Mouse (Mus musculus) forebrain, embryonic 10.5 days (tissue): Measurements from ENCODE around the gene Plppr2. TPM values are rescaled to one million over a fixed set of nuclear protein-coding genes. Genes with fewer than 3 reads are reported as not detected.

Experiments used
- DNase-seq: peaks from one replicate; pipeline ENCODE4 v3.0.0-alpha.2; 2017; ENCODE audit warnings: low spot score; ENCODE audit errors: extremely low spot score
- H3K27ac ChIP-seq: fragments of 300-500 bp; sonication (generic); 2 replicates; pipeline ENCODE4 v1.5.1; 2016; ENCODE audit warnings: mild to moderate bottlenecking
- H3K27me3 ChIP-seq: fragments of 300-500 bp; sonication (generic); 2 replicates; pipeline ENCODE4 v1.6.1; 2016; ENCODE audit warnings: mild to moderate bottlenecking; ENCODE audit not compliant: poor library complexity, severe bottlenecking
- H3K36me3 ChIP-seq: fragments of 300-500 bp; sonication (generic); replicated peaks from 2 replicates; pipeline ENCODE4 v1.6.1; 2016; ENCODE audit warnings: mild to moderate bottlenecking, moderate library complexity
- H3K4me1 ChIP-seq: fragments of 300-500 bp; sonication (generic); 2 replicates; pipeline ENCODE4 v1.6.1; 2016
- H3K4me3 ChIP-seq: fragments of 300-500 bp; sonication (generic); 2 replicates; pipeline ENCODE4 v1.5.1; 2016; ENCODE audit warnings: mild to moderate bottlenecking, moderate library complexity
- H3K9me3 ChIP-seq: fragments of 300-500 bp; sonication (generic); 2 replicates; pipeline ENCODE4 v1.6.1; 2016; ENCODE audit warnings: mild to moderate bottlenecking, moderate library complexity
- WGBS: fragments of 180-500 bp; shearing (Covaris S2); methylation state at CpG from one replicate; pipeline ENCODE4 v1.1.7; 2016; 5-methylcytosine and 5-hydroxymethylcytosine counted together
- polyA plus RNA-seq: library from polyadenylated mRNA; unstranded; fragments of >200 nt; fragmentation: Nextera tagmentation; extraction: Ambion mirVana; gene quantifications from 2 replicates; pipeline ENCODE4 v1.2.1, GENCODE M21; 2016

Gene Plppr2
- polyA plus RNA-seq: 9.0 and 11.5 TPM in 2 replicates

DNA sequence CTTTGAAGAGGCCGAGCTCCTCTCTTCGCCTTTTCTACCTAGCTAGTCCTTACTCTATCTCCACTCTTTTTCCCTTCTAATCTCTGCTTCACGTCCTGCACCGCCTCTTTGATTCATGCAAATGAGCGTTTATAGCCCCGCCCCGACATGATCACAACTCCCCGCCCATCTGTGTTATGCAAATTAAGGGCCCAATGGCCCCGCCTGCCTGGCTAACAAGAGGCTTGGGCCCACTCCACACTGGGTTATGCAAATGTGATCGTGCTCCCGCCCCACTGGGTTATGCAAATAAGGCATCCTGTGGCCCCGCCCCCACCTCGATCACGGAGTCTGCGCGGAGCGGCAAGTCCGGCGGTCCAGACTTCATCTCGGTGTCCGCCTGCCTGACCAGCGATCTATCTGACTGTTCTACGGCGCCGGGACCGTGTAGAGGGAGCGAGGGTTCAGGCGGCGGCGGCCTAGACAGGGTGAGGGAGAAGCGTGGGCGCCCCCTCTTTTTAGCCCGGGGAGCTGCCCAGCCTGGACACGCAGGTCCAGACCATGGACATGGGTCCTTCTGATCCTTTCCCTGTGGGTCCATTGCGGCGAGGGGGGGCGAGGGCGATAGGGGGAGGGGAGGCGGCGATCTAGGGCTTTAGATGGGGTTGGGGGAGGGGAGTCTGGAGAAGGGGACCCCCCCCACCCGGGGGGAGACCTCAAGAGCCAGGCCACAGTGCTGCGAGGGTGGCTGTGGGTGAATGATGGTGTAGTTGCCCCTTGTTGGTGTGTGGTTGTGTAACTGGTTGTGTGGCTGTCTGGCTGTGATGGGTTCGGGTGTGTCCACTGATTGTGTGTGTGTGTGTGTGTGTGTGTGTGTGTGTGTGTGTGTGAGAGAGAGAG, at the start of gene Plppr2:
TSS of gene Plppr2 (plus strand) at position 342 of the 879 bp plus-strand sequence.
- Histone ChIP-seq H3K27ac (peak within 1 kb of the TSS; percentile 86), H3K27me3 (peaks cover 42% of the 10 kb centered on the region), H3K4me1 (peaks cover 22% of the 10 kb centered on the region), H3K4me3 (peak within 1 kb of the TSS; percentile 73), H3K9me3 (no peaks in the 10 kb centered on the region), H3K36me3 (peaks cover 9% of the 10 kb centered on the region)
- DNase-seq: peak; percentile 99
- 3% methylated on average over 43 of the region's 43 CpGs for WGBS

DNA sequence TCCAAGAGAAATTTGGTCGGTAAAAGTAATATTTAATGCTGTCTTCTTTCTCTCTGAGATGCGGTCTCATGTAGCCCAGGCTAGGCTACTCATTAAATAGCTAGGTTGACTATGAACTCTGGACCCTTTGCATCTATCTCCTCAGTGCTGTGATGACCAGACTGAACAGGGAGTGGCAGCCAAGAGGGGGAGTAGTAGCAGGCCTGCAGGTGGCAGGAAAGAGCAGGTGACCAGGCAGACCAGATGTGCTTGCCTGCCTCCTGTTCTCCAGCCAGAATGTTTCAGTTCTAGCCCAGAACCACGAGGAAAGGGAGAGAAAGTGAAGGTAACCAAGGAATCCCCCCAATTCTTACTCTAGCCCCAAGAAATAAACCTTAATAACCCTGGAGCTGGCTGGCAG, 47.6 kb upstream of the Plppr2 start:
- no peak for DNase-seq
- no peaks in the 10 kb centered on the region for H3K27me3 ChIP-seq
- no peaks in the 10 kb centered on the region for H3K4me1 ChIP-seq
- 72% methylated on average over 3 of the region's 3 CpGs for WGBS
- H3K9me3 ChIP-seq: peaks cover 10% of the 10 kb centered on the region
- no peak overlapping the region for H3K4me3 ChIP-seq
- H3K27ac ChIP-seq: no peak overlapping the region
- H3K36me3 ChIP-seq: no peaks in the 10 kb centered on the region

DNA sequence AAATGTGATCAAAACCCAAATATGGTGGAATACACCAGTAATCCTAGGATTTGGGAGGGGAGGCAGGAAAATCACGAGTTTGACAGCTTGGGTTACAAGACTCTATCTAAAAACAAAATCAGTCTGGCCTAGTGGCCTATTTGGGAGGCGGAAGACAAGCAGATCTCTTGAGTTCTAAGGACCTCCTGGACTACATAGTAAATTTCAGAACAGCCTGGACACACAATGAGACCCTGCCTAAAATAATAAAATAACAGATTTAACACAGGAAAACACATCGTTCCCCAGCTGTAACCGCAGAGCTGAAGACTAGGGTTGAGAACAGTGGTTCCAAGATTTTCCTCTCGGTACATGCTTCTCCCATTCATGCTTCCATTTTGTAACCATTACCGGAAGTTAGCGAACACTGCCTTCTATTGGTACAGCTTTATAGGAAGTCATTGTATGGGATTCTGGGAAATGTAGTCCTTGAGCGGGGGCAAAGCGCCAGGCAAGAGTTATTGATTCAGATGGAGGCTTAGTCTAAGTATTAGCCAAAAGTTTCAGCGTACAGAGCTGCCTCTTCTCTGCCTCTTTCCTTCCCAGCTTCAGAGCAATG, 35.5 kb upstream of the Plppr2 start:
- Histone ChIP-seq H3K4me1 (peaks cover 7% of the 10 kb centered on the region; the same call in 1 of the 2 replicates), H3K27ac (peak overlapping the region; percentile 59), H3K27me3 (peaks cover 32% of the 10 kb centered on the region), H3K36me3 (no peaks in the 10 kb centered on the region), H3K9me3 (no peaks in the 10 kb centered on the region), H3K4me3 (peak overlapping the region; percentile 42)
- WGBS: 16% methylated on average over 10 of the region's 10 CpGs
- DNase-seq: peak; percentile 50

DNA sequence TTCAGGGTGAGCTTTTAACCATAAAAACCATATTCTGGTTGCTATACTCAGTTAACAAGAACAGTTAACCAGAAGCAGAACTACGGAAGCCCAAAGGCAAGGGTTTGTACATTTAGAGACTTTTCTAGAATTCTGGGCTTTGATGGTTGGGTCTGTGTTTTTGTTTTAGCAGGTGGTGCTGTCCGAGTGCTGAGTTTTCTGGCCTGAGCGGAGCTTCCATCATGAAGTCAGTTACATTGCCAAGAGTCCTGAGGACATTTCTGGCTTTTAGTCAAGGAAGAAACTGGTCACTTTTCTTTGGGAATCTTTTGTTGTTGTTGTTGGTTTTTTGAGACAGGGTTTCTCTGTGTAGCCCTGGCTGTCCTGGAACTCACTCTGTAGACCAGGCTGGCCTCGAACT, 32.8 kb upstream of the Plppr2 start:
- WGBS: 87% methylated on average over 4 of the region's 4 CpGs
- DNase-seq: no peak
- Histone ChIP-seq H3K9me3 (no peaks in the 10 kb centered on the region), H3K36me3 (no peaks in the 10 kb centered on the region), H3K27me3 (peaks cover 21% of the 10 kb centered on the region; the same call in 1 of the 2 replicates), H3K4me3 (no peak overlapping the region), H3K27ac (no peak overlapping the region), H3K4me1 (peaks cover 7% of the 10 kb centered on the region; the same call in 1 of the 2 replicates)

DNA sequence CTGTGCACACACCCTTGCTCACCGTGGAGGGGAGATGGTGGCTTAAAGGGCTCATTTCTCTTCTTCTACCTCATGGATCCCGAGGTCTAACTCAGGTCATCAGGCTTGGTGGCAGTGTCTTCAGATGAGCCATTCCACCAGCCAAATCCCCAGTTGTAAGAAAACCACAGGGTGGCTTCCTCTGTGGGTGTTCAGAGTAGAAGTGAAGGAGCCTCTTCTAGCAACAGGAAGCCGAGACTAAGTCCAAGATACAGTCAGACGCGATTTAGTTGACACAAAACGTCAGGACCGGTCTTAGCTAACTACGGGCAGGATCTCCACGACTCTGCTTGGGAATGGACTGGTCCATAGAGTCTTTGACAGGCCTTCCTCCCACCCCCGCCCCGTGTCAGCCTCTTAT, 28.6 kb upstream of the Plppr2 start:
- Histone ChIP-seq H3K27ac (no peak overlapping the region), H3K36me3 (no peaks in the 10 kb centered on the region), H3K4me1 (no peaks in the 10 kb centered on the region), H3K4me3 (no peak overlapping the region), H3K27me3 (peaks cover 13% of the 10 kb centered on the region; the same call in 1 of the 2 replicates), H3K9me3 (no peaks in the 10 kb centered on the region)
- WGBS: 87% methylated on average over 11 of the region's 11 CpGs
- no peak for DNase-seq

DNA sequence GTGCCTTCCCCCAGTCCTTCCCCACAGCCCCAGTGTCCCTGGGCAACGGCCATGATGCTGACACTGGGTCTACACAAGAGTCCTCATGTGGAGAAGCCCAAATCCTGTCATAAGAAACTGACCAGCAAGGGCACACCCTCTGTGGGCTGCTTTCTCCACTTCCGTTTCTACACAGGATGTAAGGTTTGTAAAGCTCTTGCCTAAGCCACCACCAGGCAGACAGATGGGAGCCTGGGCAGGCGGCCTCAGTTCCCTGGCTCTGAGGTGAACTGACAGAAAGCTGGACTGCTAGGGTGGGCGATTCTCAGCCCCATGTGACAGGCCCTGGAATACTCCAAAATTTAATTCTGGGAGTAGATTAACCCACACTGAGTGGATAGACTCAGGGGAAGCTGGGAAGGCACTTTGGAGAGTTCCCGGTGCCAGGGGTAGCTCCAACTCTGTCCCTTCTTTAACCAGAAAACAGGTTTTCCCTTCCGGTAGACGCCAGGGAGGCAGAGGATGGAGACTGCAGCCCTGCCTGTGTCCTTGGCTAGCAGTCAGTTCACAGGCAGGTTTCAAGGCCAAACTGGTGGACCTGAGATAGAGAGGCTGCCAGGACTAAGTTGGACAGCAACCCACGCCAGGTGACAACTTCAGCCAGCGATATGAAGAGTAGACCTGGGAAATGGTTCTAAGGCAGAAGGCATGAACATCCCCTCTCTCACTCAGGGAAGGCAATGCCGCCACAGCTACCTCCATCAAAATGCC, 27.2 kb upstream of the Plppr2 start:
- DNase-seq: no peak
- Histone ChIP-seq H3K36me3 (no peaks in the 10 kb centered on the region), H3K27ac (no peak overlapping the region), H3K4me1 (no peaks in the 10 kb centered on the region), H3K4me3 (no peak overlapping the region), H3K27me3 (peaks cover 9% of the 10 kb centered on the region), H3K9me3 (no peaks in the 10 kb centered on the region)
- WGBS: 81% methylated on average over 10 of the region's 10 CpGs

DNA sequence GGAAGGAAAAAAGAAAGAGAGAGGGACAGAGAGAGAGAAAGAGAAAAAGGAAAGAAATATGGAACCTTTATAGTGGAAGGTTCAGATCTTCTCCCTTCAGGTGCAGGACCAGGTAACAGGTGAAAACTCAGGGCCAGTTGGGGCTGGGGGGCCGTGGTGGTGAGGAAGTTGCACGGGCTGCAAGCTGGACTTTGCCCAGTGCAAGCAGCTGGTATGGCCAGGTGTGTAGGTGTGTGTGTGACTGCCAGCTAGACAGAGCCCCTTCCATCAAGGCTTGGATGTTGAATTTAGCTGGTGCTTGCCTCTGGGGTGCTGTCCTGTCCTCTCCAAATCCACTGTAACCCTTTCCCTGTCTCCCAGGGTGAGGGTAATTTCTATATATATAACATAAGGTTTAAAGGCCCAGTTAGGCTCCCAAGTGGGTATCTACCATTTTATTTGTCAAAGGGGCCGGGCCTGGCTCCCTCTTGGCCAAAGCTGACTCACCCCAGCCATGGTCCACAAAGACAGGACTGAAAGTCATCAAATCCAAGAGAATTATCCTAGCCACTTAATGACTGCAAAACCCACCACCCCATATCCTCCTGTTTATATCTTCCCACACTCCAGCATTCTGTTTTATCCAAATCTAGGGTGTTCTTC, 19.9 kb upstream of the Plppr2 start:
- H3K36me3 ChIP-seq: peaks cover 7% of the 10 kb centered on the region; the same call in 1 of the 2 replicates
- peaks cover 15% of the 10 kb centered on the region for H3K4me1 ChIP-seq
- 83% methylated on average over 3 of the region's 3 CpGs for WGBS
- H3K27ac ChIP-seq: no peak overlapping the region
- H3K9me3 ChIP-seq: no peaks in the 10 kb centered on the region
- peaks cover 39% of the 10 kb centered on the region for H3K27me3 ChIP-seq
- peak overlapping the region; percentile 73 for H3K4me3 ChIP-seq
- no peak for DNase-seq

DNA sequence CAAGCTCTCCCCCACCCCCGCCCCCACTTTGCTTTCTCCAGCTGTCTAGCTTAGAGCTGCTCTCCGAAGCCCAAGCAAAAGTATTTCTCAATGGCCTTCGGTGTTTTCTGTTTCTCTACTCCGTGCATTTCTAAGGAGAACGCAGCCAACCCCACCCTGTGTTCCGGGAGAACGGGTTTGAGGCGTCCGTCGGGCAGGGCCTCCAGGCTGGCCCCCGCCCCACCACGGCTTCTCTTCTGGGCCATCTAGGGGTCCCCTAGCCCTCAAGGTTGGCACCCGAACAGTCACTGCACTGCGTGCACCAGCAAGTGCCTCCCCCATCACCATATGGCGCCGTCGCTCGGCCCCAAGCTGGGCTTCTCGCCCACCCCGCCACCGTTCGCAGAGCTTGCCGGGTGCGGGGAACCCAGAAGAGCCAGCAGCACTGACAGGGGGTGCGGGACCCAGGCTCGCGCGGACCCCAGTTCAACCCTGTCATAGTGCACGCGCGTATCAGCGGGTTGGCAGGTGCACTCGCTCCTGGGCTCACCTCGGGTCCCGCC, 19.3 kb upstream of the Plppr2 start:
- peak overlapping the region; percentile 79 for H3K27ac ChIP-seq
- no peaks in the 10 kb centered on the region for H3K9me3 ChIP-seq
- DNase-seq: peak; percentile 24
- peaks cover 7% of the 10 kb centered on the region; the same call in 1 of the 2 replicates for H3K36me3 ChIP-seq
- 2% methylated on average over 35 of the region's 35 CpGs for WGBS
- peaks cover 39% of the 10 kb centered on the region for H3K27me3 ChIP-seq
- peak overlapping the region; percentile 73 for H3K4me3 ChIP-seq
- peaks cover 15% of the 10 kb centered on the region for H3K4me1 ChIP-seq

DNA sequence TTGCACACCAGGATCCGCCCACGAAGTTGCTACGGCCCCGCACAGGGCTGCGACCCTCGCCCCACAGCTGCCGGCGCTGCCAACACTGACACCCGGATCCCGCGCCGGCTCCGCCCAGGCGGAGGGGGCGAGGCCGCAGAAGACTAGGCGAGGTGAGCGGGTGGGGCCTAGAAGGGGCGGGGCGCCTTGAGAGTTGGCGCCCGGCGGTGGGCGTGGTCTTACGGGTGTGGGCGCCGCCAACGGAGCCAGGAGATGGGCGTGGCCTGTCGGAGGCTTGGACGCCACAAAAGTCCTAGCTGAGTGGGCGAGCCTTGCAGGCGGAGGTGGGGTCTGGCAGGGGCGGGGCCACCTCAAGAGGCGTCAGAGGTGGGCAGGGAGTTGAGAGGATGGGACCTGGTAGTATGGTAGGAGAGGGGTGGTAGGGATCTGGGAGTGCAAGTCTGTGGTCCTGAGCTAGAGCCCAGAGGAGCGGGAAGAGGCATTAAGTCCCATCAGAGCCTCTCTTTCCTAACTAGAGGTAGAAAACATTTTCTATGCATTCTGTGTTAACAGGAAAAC, 18.7 kb upstream of the Plppr2 start, which contains the start of gene Rab3d:
TSS of gene Rab3d (minus strand) at position 158 of the 558 bp plus-strand sequence.
- under 1% methylated on average over 36 of the region's 36 CpGs for WGBS
- peak within 1 kb of the TSS; percentile 73 for H3K4me3 ChIP-seq
- H3K27me3 ChIP-seq: peaks cover 39% of the 10 kb centered on the region
- H3K9me3 ChIP-seq: no peaks in the 10 kb centered on the region
- peaks cover 7% of the 10 kb centered on the region; the same call in 1 of the 2 replicates for H3K36me3 ChIP-seq
- H3K4me1 ChIP-seq: peaks cover 15% of the 10 kb centered on the region
- DNase-seq: peak; percentile 96
- peak within 1 kb of the TSS; percentile 79 for H3K27ac ChIP-seq

DNA sequence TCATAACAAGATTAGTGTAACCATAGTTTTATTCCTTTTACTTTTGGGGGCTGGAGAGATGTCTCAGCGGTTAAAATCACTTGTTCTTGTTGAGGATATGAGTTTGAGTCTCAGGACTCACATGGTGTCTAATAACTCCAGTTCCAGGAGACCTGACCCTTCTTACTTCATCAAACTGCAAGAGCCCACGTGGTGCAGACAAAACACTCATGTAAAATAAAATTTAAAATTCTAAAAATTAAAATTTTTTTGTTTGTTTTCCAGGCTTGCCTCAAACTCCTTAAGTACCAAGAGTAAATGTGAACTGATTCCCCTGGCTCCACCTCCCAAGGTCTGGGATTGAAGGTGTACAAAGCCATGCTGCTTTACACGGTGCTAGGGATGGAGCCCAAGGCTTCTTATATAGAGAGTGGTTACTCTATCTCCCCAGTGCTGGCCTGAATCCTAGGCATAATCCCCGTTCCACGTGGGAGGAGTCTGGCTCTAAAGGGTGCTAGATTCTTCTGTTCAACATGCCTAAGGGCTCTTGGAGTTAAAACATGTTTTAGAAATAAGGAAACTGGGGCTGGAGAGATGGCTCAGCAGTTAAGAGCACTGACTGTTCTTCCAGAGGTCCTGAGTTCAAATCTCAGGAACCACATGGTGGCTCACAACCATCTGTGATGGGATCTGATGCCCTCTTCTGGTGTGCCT, 18.0 kb upstream of the Plppr2 start:
- H3K27me3 ChIP-seq: peaks cover 39% of the 10 kb centered on the region
- DNase-seq: no peak
- H3K9me3 ChIP-seq: no peaks in the 10 kb centered on the region
- no peak overlapping the region for H3K27ac ChIP-seq
- peaks cover 8% of the 10 kb centered on the region for H3K36me3 ChIP-seq
- peak overlapping the region; percentile 73; the same call in 1 of the 2 replicates for H3K4me3 ChIP-seq
- H3K4me1 ChIP-seq: peaks cover 15% of the 10 kb centered on the region
- 22% methylated on average over 5 of the region's 5 CpGs for whole genome bisulfite sequencing

DNA sequence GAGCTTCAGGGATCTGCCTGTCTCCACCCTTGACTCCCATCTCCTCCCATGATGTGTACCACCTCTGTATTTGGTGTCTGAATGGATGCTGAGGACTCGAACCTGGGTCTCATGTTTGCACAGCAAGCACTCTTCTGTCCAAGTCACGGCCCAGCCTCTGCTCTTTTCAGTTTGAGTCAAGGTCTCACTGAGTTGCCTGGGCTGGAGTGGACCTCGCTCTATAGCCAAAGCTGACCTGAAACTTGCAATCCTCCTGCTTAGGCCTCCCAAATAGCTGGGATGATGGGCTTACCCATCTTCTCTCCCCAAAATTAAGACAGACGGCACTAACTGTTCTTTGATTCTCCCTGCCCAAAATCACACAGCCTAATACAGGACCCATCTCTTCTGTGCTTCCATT, 13.8 kb upstream of the Plppr2 start:
- 0 out of 2 replicates have a peak, but pooled peaks cover under 1% of the 10 kb centered on the region for H3K27me3 ChIP-seq
- H3K27ac ChIP-seq: no peak overlapping the region
- H3K4me3 ChIP-seq: no peak overlapping the region
- DNase-seq: no peak
- peaks cover 23% of the 10 kb centered on the region for H3K36me3 ChIP-seq
- WGBS: 88% methylated on average over 4 of the region's 4 CpGs
- H3K9me3 ChIP-seq: no peaks in the 10 kb centered on the region
- peaks cover 24% of the 10 kb centered on the region for H3K4me1 ChIP-seq
